In the genomic region with DNA sequence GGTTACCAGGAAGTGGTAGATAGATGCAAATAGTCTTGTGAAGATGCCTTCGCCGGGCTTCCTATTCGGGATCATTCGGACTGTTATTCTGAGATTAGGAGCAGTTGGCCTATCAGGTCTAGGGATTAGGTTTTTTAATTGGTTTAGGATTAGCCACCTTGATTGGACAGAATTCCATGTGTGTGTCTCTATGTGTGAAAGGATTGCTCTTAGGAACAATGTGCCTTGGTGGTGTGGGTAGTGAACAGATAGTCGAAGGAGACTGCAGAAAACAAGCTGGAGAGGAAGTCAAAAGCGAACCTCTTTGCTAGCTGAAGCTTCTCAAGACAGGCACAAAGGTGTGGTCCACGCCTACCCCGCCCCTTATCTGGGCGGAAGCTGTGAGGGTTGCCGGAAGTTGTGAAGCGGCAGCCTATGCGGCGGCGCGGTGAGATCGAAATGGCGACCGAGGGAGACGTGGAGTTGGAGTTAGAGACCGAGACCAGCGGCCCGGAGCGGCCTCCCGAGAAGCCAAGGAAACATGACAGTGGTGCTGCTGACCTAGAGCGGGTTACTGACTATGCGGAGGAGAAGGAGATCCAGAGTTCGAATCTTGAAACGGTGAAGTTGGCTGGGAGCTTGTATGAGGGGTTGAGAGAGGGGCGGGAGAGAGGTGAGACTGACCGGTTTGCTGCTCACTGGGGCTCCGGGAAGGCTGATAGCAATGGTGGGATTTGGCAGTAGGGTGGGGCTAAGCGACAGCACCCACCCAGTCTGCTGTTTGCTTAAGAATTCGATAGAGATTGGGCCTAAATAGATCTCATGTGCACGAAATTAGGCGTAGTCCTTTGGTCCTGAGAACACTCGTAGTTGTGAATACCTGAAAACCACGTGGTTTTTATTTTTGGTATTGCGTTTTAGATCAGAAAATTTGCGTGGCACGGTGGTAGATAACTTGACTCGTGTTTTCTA, we compare ENCODE assay signal across 8 mouse cellular contexts. TPM values are rescaled to one million over a fixed set of nuclear protein-coding genes. Genes with fewer than 3 reads are reported as not detected.
A peak's percentile ranks its signal among the peaks of the same experiment; 100 is the strongest.
DNase-seq lines count a peak whose midpoint lies in the region; ATAC-seq lines count a peak whose summit lies in the region.

Gene Serinc4, minus strand, starts transcription at position 90 of the 951 bp plus-strand sequence.

- intact Hi-C loops in gastrocnemius, postnatal 14 days (cut with DNase I; ENCODE audit: low total_unique reads): no loop called here
- intact Hi-C loops in left cerebral cortex, postnatal 14 days (cut with DNase I): no loop called here

- peak within 1 kb of the TSS; percentile 65 for H3K4me2 ChIP-seq in intestine, embryonic 14.5 days (ENCODE audit: low read length)

- DNase-seq in adrenal gland, adult 2 months: peak; percentile 91
- DNase-seq in embryo, embryonic 11 days: peak; percentile 93
- peak; percentile 82 for DNase-seq in gastrocnemius, postnatal 14 days
- peak; percentile 92 for DNase-seq in intestine, embryonic 14.5 days (ENCODE audit: low spot score)
- peak; percentile 76 to 85 for DNase-seq in left cerebral cortex, postnatal 14 days (ENCODE audit: low spot score in 2 of 2)
- DNase-seq in right cerebral cortex, postnatal 14 days: peak; percentile 78
- peak; percentile 78 for DNase-seq in urinary bladder, postnatal 25 days (ENCODE audit: low spot score)

- 5% methylated on average over 41 of the region's 41 CpGs for WGBS in intestine, embryonic 14.5 days

- peak within 1 kb of the TSS; percentile 97 for H3K4me3 ChIP-seq in intestine, embryonic 14.5 days (ENCODE audit: low read depth, low read length)

- peaks cover 16% of the 10 kb centered on the region for H3K4me1 ChIP-seq in intestine, embryonic 14.5 days (replicated peaks; ENCODE audit: control insufficient read depth, insufficient read depth, low read length)

- peaks cover 47% of the 10 kb centered on the region for H3K36me3 ChIP-seq in intestine, embryonic 14.5 days (ENCODE audit: control insufficient read depth, insufficient read depth, low read length)

- peak; percentile 89 for ATAC-seq in intestine, embryonic 14.5 days (replicated peaks; ENCODE audit: low FRiP score, low TSS enrichment, low read depth)
- ATAC-seq in megakaryocyte-erythroid progenitor cell, adult 5-6 weeks (replicated peaks; ENCODE audit: low FRiP score, low TSS enrichment, poor library complexity, severe bottlenecking): peak; percentile 97

- no peaks in the 10 kb centered on the region for H3K27me3 ChIP-seq in intestine, embryonic 14.5 days (replicated peaks; ENCODE audit: control insufficient read depth, insufficient read depth, low read length)

- H3K9ac ChIP-seq in intestine, embryonic 14.5 days (ENCODE audit: low read length): peak within 1 kb of the TSS; percentile 64

- H3K27ac ChIP-seq in intestine, embryonic 14.5 days (ENCODE audit: low read depth): peak within 1 kb of the TSS; percentile 79

- no peaks in the 10 kb centered on the region for H3K9me3 ChIP-seq in intestine, embryonic 14.5 days (ENCODE audit: control insufficient read depth, low read length)

RNA-seq across cellular contexts. Expression of gene Serinc4, which starts in this region (rescaled TPM):
- total RNA-seq in adrenal gland, adult 2 months (2021): under 1 TPM in 1 of 2 experiments, not detected in 1; 0.21 TPM
- polyA plus RNA-seq in adrenal gland, adult 2 months (2012; rRNA removed): 0.16 and 0.20 TPM in 2 replicates
- total RNA-seq in gastrocnemius, postnatal 14 days (2021): not detected
- 0.26 and 0.70 TPM in 2 replicates for polyA plus RNA-seq in intestine, embryonic 14.5 days (2014; fragmentation: Nextera tagmentation; extraction: Ambion mirVana)
- under 1 TPM; 0.70 to 0.82 TPM for total RNA-seq in left cerebral cortex, postnatal 14 days (2021)
- not detected in 2 replicates for total RNA-seq in megakaryocyte-erythroid progenitor cell, adult 5-6 weeks (2014; fragmentation: Nextera tagmentation)
- 1.4 TPM in 1 of 2 replicates, not detected in the other for total RNA-seq in megakaryocyte-erythroid progenitor cell, adult 5-6 weeks (2017)

Comparison
In these comparisons a context has a peak if more than half of its experiments do, and no peak if none do; other contexts are left out.
1. Peak in every context shown above with its lines: DNase-seq, ATAC-seq, H3K4me3 ChIP-seq and H3K27ac ChIP-seq.
2. Peak in DNase-seq in adrenal gland, adult 2 months; RNA of the gene not detected or under 1 TPM.
3. Peak in DNase-seq in gastrocnemius, postnatal 14 days; RNA of the gene not detected or under 1 TPM.
4. Peak in DNase-seq, ATAC-seq, H3K4me3 ChIP-seq, H3K27ac ChIP-seq, H3K9ac ChIP-seq and H3K4me2 ChIP-seq in intestine, embryonic 14.5 days; RNA of the gene not detected or under 1 TPM.
5. Peak in DNase-seq in left cerebral cortex, postnatal 14 days; RNA of the gene not detected or under 1 TPM.